Mouse (Mus musculus): ENCODE measurements around the gene Cyp4x1. TPM values are rescaled to one million over a fixed set of nuclear protein-coding genes. Genes with fewer than 3 reads are reported as not detected.
"Not testable (repeated sequence)": the region's sequence is repeated elsewhere in the genome, so short reads cannot be mapped to it uniquely, and the experiment has no call there.

Gene Cyp4x1
- not detected for total RNA-seq (2021)
- long read RNA-seq, experiment 1, result 0 reads
- long read RNA-seq, experiment 2, result 0 reads

DNA sequence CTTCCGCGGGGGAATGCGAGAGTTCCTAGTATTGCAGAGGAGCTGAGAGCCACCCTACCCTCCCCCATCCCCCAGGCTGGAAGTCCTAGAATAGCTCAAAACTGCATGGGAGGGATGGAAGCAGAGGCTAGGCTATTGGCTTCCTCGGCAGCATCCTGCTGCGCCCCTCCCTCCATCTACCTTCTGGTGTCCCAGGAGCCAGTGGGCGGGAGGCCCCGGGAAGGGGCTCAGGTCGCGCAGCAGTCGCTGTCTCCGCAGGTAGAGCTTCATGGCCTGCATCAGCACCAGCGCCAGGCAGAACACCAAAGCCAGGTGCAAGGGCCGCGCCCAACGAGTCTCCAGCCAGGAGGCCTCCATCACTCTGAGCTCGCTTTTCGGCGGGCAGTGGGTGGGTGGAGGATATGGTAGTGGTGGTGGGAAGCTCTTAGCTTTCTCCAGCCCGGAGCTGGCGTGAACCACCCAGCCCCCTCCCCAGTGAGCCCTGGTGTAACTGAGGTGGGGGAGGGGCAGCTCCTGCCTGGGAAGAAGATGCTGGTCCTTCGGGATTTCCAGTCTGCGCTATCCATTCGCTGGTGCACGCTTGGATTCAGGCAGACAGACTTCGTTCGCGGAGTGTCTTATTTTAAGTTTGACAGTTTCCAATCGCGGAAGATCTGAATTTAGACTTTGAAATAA, at the start of gene Cyp4x1:
TSS of gene Cyp4x1 (minus strand) at position 661 of the 675 bp plus-strand sequence.
- no peak for DNase-seq

- DNase-seq, result not testable (repeated sequence)
Measured at GRCm38 (mm10) chr4:115176201-115176600, 42.1 kb upstream of the Cyp4x1 start.

DNA sequence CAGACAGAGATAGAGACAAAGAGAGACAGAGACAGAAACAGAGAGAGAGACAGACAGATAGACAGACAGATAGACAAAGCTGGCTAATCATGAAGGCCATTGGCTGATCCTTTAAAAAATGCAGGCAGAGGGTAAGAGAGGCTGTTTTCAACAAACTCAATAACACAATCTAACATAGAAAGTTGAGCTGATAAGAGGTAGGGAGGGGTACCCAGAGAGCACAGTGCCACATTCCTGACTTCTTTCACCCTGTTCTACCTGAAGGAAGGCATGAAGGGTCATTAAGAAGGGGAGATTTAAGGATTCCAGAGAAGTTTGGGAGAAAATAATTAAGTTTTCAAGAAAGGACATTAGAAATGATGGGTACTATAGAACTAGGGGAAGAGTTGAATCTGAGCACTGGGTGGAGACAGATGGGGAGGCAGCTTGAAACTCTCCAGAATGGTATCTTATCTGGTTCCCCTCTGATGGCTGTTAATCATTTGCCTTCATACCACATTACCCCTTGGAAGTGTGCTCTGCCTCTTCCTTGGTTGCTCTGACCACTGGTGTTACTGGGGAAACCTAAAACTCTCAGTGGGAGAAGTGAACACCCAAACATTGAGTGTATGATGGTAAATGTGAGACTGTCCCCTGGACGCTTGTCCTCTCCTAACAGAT, 40.7 kb upstream of the Cyp4x1 start:
- no peak for DNase-seq

GRCm38 (mm10) chr4:115158963-115159362, 24.9 kb upstream of the Cyp4x1 start:
- not testable (repeated sequence) for DNase-seq

DNA sequence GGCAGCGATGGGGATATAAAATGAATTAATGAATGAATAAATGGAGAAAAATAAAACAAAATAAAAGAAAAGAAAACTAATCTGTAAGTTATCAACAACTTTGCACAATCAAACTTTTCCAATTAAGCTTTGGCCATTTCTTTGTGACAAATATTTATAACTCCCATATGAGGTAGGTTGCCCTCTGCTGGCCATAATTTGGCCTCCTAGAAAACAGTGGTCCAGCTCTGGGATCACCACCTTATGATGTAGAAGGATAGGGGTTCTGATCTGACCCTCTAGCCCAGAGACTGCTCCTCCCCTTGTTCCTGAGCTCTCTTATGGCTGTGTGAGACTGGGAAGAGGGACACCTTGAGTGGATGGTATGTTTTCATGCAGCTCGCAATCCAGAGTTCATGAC, 20.6 kb upstream of the Cyp4x1 start:
- DNase-seq, result no peak

DNA sequence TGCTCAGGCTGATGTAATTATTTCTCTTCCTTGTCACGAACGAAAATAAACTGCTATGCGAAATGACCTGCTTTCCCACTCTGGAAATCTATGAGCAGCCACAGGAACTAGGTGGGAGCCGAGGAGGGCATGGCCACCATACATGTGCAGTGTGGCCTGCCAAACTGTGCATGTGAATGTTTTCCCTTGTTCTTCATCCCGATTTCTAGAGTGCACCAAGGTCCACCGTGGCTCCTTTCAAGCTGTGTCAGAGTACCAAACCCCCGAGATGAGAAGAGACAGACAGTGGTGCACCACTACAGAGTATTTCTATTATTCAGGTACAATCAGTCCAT, 182 bp upstream of the Cyp4x1 start:
- DNase-seq, result no peak

DNA sequence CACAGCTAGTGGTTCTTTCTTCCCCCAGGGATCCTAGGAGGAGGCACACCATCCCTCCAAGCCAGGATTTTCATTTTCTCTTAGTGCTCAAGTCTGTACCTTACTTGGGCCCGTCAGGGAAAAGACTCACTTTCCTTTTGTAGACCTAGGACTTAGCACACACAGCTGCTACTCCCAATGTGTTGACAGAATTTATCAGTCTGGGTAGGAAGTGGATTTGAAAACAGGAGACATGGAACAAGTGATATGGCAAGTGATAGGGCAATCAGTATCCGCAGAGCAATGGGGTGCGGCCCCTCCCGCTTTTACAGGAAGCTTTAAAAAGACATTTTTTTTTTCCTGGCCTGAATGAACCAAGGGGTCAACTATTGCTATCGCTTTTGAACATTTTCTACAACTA, 996 bp downstream of the Cyp4x1 start:
- DNase-seq, result no peak

GRCm38 (mm10) chr4:115124713-115125112, 9.4 kb downstream of the Cyp4x1 start:
- no peak for DNase-seq

DNA sequence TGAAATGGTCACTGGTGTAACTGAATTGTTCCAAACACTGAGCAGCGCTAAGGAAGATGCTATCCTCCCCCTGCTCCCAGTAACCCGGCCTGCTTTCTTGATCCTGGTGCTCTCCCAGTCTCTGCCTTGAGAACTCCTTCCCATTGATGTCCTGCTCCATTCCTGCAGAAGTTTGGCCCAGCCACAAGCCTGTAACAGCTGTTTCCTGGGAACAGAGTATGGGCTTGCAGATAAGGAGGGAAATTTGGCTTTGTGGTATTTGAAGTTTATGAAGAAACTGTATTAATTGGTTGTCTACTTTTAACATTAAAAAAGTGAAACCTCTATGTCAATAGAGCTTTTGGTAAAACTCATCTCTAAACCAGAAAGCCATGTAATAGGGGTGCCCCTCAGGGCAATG, 10.6 kb downstream of the Cyp4x1 start:
- DNase-seq, result no peak

- no peak for DNase-seq
Measured at GRCm38 (mm10) chr4:115121608-115122007, 12.5 kb downstream of the Cyp4x1 start.

- DNase-seq, result no peak
Measured at GRCm38 (mm10) chr4:115121162-115121561, 12.9 kb downstream of the Cyp4x1 start.

DNA sequence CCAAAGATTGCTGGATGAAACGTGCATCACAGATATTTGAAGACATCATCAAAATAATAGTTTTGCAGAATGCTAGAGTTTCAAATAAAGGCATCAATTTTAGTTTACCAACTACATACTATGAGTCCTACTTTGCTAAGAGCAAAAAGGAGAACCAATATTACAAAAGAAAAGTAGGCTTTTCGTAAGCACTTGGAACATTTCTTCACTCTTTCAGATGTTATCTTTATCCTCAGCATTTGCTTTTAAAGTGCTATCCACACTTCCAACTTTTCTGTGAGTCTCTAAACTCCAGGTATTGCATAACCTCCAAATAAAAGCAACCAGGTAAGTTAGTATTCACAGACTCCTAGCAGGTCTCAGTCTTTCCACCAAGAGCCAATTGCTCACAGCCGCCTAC, 14.4 kb downstream of the Cyp4x1 start:
- DNase-seq, result no peak

GRCm38 (mm10) chr4:115113266-115113665, 20.8 kb downstream of the Cyp4x1 start:
- DNase-seq, result no peak

DNA sequence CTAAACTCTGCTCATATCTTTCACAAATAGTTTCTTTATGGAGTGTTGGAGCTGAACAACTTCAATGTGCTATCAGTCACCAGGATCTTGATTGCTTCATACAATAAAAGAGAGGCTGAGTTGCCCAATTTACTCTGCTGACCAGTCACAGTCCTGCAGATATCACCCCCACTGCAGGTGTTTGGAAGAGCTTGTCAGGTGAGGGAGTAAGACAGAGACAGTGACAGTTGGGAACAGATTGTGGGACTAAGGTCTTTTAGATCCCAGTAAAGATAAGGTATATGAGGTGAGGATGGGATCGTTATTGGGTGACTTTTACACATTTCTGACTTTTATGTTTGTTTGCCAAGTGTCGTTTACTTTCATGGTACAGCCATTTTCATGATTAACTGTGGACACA, 22.9 kb downstream of the Cyp4x1 start:
- no peak for DNase-seq

- no peak for DNase-seq
Measured at GRCm38 (mm10) chr4:115103510-115103909, 30.6 kb downstream of the Cyp4x1 start.

GRCm38 (mm10) chr4:115101682-115102081, 32.4 kb downstream of the Cyp4x1 start:
- no peak for DNase-seq

DNA sequence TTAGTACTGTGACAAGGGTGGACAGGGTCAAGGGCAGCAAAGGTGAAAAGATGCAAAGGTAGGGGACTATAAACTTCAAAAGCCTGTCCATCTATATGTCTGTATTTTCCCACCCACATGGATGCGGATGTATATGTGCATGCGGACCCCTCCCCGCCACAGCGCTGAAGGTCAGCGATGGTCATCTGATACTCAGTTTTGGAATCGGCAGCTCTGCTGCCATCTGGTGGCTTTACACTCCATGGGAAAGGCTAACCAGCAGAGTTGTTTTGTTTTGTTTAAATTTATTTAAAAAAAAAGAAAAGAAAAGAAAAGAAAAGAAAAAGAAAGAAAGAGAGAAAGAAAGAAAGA, 37.0 kb downstream of the Cyp4x1 start:
- no peak for DNase-seq

DNA sequence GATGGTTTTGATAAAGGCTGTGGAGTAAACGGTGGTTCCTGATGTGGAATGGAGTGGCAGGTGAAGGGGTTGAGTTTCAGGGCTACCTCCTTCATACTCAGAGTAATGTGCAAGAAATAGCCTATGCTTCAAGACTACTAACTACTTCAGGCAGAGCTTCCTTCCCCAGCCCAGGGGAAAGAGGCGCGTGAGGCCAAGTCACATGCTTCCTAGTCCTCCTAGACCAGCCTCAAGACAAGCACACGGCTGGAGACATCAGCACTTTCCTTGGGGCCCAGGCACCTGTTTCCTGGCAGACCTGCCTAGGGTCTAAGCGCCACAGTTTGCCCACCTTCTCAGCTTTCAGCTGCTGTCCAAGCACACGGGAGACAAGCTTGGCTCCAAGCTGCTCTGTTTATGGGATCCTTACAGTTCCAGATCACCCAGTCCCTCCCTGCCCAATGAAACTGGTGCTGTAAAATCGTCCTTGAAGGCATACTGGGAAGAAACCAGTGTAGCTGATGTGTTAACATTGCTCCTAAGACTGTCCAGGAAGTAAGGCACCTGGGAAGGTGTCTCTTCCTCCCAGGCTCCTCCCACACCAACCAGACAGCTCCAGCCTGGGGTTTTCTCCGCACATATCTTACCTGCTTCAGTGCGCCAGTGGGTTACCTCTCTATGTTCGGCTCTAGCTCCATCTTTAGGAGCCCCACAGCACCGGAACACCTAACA, 37.5 kb downstream of the Cyp4x1 start:
- no peak for DNase-seq

- no peak for DNase-seq
Measured at GRCm38 (mm10) chr4:115095671-115096434, 38.2 kb downstream of the Cyp4x1 start.

- DNase-seq, result no peak
Measured at GRCm38 (mm10) chr4:115094056-115094455, 40.0 kb downstream of the Cyp4x1 start.

DNA sequence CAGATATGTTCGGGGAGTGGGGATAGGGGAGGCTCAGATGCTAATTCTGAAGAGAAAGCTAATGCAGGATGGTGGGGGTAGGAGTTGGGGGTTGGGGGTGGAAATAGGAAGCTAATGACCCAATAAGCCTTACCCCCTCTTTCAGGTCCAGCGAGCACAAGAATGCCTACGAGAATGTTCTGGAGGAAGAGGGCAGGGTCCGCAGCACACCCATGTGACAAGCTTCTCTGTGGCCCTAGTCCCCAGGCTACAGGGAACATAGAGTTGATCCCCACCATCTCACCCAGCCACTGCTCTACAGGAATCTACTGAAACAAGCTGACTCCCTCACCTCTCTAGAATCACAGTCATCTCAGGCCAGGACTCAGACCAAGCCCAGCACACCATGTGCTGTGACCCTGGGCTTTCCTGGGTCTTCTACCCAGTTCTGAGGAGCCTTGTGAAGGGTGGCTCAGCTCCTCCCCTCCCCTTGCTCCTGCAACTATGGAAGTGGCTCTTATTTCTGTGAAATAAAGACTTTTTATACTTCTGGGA, 40.7 kb downstream of the Cyp4x1 start:
- DNase-seq, result no peak

DNA sequence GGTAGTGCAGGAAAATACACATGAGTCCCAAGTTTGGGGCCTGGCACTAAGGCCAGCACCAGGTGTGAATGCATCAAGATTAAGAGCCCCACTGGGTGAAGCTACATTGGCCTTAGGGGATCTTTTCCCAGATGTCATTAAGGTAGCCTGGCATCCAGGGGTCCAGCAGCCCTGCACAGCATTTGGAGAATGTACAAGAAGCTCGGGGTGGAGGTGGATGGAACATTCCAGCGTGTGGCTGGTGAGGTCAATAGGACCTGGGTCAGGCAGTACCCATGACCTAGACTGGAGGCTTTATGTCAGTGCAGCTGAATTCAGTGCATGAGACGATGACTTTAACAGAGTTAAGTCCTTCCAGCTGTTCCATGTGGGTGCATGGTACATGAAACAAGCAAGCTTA, 42.3 kb downstream of the Cyp4x1 start:
- DNase-seq, result no peak

DNA sequence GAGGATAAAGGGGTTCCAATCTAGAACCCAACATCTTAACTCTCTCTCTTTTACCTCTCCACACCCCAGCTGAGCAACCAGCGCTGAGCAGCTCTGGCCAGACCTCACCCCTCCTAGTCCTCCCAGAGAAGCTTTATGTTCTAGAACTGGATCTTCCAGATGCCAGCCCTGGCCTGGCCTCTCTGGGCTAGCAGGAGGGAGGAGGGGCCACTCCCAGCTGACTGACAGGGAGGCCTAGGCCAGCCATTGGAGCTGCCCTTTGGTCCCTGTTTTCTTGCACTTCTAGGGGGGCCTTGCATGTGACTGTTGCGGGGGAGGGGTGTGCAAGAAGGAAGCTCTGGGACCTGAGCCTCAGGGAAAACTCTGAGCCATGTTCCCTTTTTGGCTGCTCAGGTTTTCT, 43.5 kb downstream of the Cyp4x1 start:
- DNase-seq, result no peak
